ENCODE assay signal across 10 mouse cellular contexts in the genomic region with DNA sequence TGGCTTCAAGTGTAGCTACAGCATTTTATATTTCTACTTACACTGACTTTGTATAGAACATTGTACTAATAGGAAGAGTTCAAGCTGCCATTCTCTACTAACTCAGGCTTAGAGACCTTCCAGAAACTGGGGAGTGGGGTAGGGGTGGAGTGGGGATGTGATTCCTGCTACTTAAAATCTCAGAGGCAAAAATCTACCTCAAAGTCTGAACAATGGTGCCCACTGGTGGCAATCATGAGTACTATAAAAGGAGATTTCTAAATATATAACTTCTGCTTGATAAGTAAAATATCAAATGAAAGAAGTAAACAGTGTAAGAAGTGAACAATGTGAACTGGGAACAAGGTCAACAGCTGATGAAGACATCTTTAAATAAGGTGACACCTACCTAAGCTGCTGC.
DNase-seq lines count a peak whose midpoint lies in the region; ATAC-seq and TF ChIP-seq lines count a peak whose summit lies in the region.
"Had no signal": no experiment of that assay in that cellular context is flagged by ENCODE, and none has a peak within 500 bp of the region (broad histone marks: within the 10 kb centered on the region; RNA-seq: fewer than 3 reads in every experiment).

No protein-coding gene starts in this region.

- no peaks in the 10 kb centered on the region for H3K79me2 ChIP-seq in liver, adult 2 months (ENCODE audit: control insufficient read depth, insufficient read depth, low read length)
- no peaks in the 10 kb centered on the region for H3K79me2 ChIP-seq in MEL (ENCODE audit: control insufficient read depth, insufficient read depth, low read length, poor library complexity)

- no peak overlapping the region for H3K27ac ChIP-seq in forebrain, postnatal 0 days (ENCODE audit: low read depth, low read length)
- H3K27ac ChIP-seq in forebrain, embryonic 16.5 days (ENCODE audit: low read length): no peak overlapping the region
- H3K27ac ChIP-seq in liver, adult 2 months (replicated peaks; ENCODE audit: insufficient read depth, low read depth, low read length): no peak overlapping the region
- no peak overlapping the region for H3K27ac ChIP-seq in MEL (ENCODE audit: control insufficient read depth, low read depth, low read length)
- H3K27ac ChIP-seq: embryonic facial prominence, embryonic 13.5 days; stomach, embryonic 15.5 days had no signal

- intact Hi-C loops in left cerebral cortex, postnatal 4 days (cut with DNase I): loop anchor here (5.0 kb wide), 1 partner anchor 82 kb away; no protein-coding TSS in a partner anchor

- H3K4me3 ChIP-seq in forebrain, postnatal 0 days (ENCODE audit: low read depth, low read length): no peak overlapping the region
- no peak overlapping the region for H3K4me3 ChIP-seq in forebrain, embryonic 16.5 days (replicated peaks; ENCODE audit: low read length)
- H3K4me3 ChIP-seq in liver, adult 2 months (ENCODE audit: insufficient read depth, low read depth, low read length): no peak overlapping the region
- no peak overlapping the region for H3K4me3 ChIP-seq in MEL (ENCODE audit: control insufficient read depth in 1 of 2, insufficient read depth in 1 of 2, low read depth in 2 of 2, low read length in 2 of 2)
- H3K4me3 ChIP-seq: embryonic facial prominence, embryonic 13.5 days; stomach, embryonic 15.5 days had no signal

- H3K4me1 ChIP-seq in forebrain, postnatal 0 days (ENCODE audit: insufficient read depth): no peaks in the 10 kb centered on the region
- no peaks in the 10 kb centered on the region for H3K4me1 ChIP-seq in forebrain, embryonic 16.5 days (replicated peaks; ENCODE audit: control insufficient read depth, insufficient read depth, low read length)
- H3K4me1 ChIP-seq in liver, adult 2 months (ENCODE audit: control insufficient read depth, insufficient read depth, low read length): no peaks in the 10 kb centered on the region
- H3K4me1 ChIP-seq in MEL (ENCODE audit: control insufficient read depth in 1 of 2, insufficient read depth in 2 of 2, low read length in 2 of 2): no peaks in the 10 kb centered on the region
- H3K4me1 ChIP-seq: embryonic facial prominence, embryonic 13.5 days; stomach, embryonic 15.5 days had no signal

- TF ChIP-seq CTCF in forebrain, postnatal 0 days (IDR thresholded peaks at IDR 0.05; ENCODE audit: low read depth): peak; percentile 49
- TF ChIP-seq CTCF in liver, adult 2 months (IDR thresholded peaks at IDR 0.05; ENCODE audit: low read depth, low read length): peak; percentile 14; the same call in 1 of the 2 replicates
- TF ChIP-seq CTCF in MEL (IDR thresholded peaks at IDR 0.05 in 2 of 3, conservative IDR thresholded peaks at IDR 0.05 in 1 of 3; ENCODE audit: control insufficient read depth in 1 of 3, insufficient read depth in 1 of 3, low read depth in 2 of 3, low read length in 3 of 3, poor library complexity in 1 of 3, severe bottlenecking in 1 of 3): peak in 1 of 3 experiments; percentile 58; a peak in 4 of 6 replicates

- H3K4me2 ChIP-seq in forebrain, postnatal 0 days (ENCODE audit: low read depth): no peak overlapping the region
- no peak overlapping the region for H3K4me2 ChIP-seq in forebrain, embryonic 16.5 days (ENCODE audit: low read length)
- H3K4me2 ChIP-seq: embryonic facial prominence, embryonic 13.5 days; stomach, embryonic 15.5 days had no signal

- no peak for ATAC-seq in forebrain, postnatal 0 days
- ATAC-seq in forebrain, embryonic 16.5 days: no peak

- no peak for TF ChIP-seq EP300 in MEL (IDR thresholded peaks at IDR 0.05; ENCODE audit: low read depth in 1 of 2, low read length in 2 of 2)

- no peak overlapping the region for H3K9ac ChIP-seq in forebrain, postnatal 0 days
- H3K9ac ChIP-seq in forebrain, embryonic 16.5 days (replicated peaks; ENCODE audit: low read depth, low read length): no peak overlapping the region
- H3K9ac ChIP-seq in liver, adult 2 months (ENCODE audit: low read depth, low read length): no peak overlapping the region
- H3K9ac ChIP-seq in MEL (ENCODE audit: control insufficient read depth, low read depth, low read length, poor library complexity, severe bottlenecking): no peak overlapping the region
- H3K9ac ChIP-seq: embryonic facial prominence, embryonic 13.5 days; stomach, embryonic 15.5 days had no signal

- peak; percentile 50 for TF ChIP-seq RAD21 in MEL (IDR thresholded peaks at IDR 0.05; ENCODE audit: low read depth, low read length)

- peak; percentile 42 for DNase-seq in forebrain, postnatal 0 days
- no peak for DNase-seq in liver, adult 2 months (ENCODE audit: extremely low read depth, low read depth, low spot score)
- DNase-seq in liver (no peak), MEL (ENCODE audit: low read depth, low spot score) (peak; percentile 57)
- DNase-seq in left cerebral cortex, postnatal 4 days: peak; percentile 36
- no peak for DNase-seq in urinary bladder, postnatal 10 days (ENCODE audit: low spot score)
- no peak for DNase-seq in heart, adult 11 months

- H3K27me3 ChIP-seq in forebrain, postnatal 0 days (ENCODE audit: insufficient read depth, low read length): no peaks in the 10 kb centered on the region
- no peaks in the 10 kb centered on the region for H3K27me3 ChIP-seq in forebrain, embryonic 16.5 days (replicated peaks; ENCODE audit: control insufficient read depth, insufficient read depth, low read length)
- no peaks in the 10 kb centered on the region for H3K27me3 ChIP-seq in liver, adult 2 months (ENCODE audit: control insufficient read depth, insufficient read depth, low read length)
- H3K27me3 ChIP-seq in MEL (ENCODE audit: control insufficient read depth in 1 of 2, insufficient read depth in 2 of 2, low read length in 2 of 2): no peaks in the 10 kb centered on the region
- H3K27me3 ChIP-seq: embryonic facial prominence, embryonic 13.5 days; stomach, embryonic 15.5 days had no signal

- no peaks in the 10 kb centered on the region for H3K9me3 ChIP-seq in forebrain, postnatal 0 days (ENCODE audit: low read length)
- no peaks in the 10 kb centered on the region for H3K9me3 ChIP-seq in forebrain, embryonic 16.5 days (ENCODE audit: control insufficient read depth, low read length)
- no peaks in the 10 kb centered on the region for H3K9me3 ChIP-seq in MEL (replicated peaks; ENCODE audit: insufficient read depth, low read length)
- H3K9me3 ChIP-seq: embryonic facial prominence, embryonic 13.5 days; stomach, embryonic 15.5 days had no signal

- no peak for TF ChIP-seq POLR2A in liver, adult 2 months (IDR thresholded peaks at IDR 0.05; ENCODE audit: extremely low read depth, insufficient read depth, low read length)
- no peak for TF ChIP-seq POLR2A in MEL (IDR thresholded peaks at IDR 0.05; ENCODE audit: control insufficient read depth in 1 of 2, insufficient read depth in 1 of 2, low read depth in 1 of 2, low read length in 2 of 2, poor library complexity in 1 of 2)

- H3K36me3 ChIP-seq in forebrain, postnatal 0 days (ENCODE audit: insufficient read depth): peaks cover 35% of the 10 kb centered on the region
- peaks cover 4% of the 10 kb centered on the region for H3K36me3 ChIP-seq in forebrain, embryonic 16.5 days (ENCODE audit: control insufficient read depth, insufficient read depth)
- peaks cover 40% of the 10 kb centered on the region for H3K36me3 ChIP-seq in liver, adult 2 months (ENCODE audit: control insufficient read depth, insufficient read depth, low read length)
- H3K36me3 ChIP-seq in MEL (ENCODE audit: control insufficient read depth in 1 of 2, insufficient read depth in 2 of 2, low read length in 2 of 2): peaks cover 0 to 27% of the 10 kb centered on the region in 2 experiments; a peak in 2 of 4 replicates

TF ChIP-seq in MEL, 35 proteins besides CTCF, POLR2A, EP300 and RAD21:
- TF ChIP-seq MAX (IDR thresholded peaks at IDR 0.05; ENCODE audit: low read length) (no peak), RCOR1 (IDR thresholded peaks at IDR 0.05; ENCODE audit: low read depth, low read length) (no peak), SMC3 (IDR thresholded peaks at IDR 0.05; ENCODE audit: low read depth, low read length) (peak; percentile 62)

Comparison
In these comparisons a context has a peak if more than half of its experiments do, and no peak if none do; other contexts are left out.
1. DNase-seq: peak in forebrain, postnatal 0 days (single experiment), MEL (single experiment) and left cerebral cortex, postnatal 4 days (single experiment); none in liver, adult 2 months (single experiment), liver (single experiment), urinary bladder, postnatal 10 days (single experiment) and heart, adult 11 months (single experiment).